Mouse (Mus musculus): ENCODE measurements around the gene Krt7. TPM values are rescaled to one million over a fixed set of nuclear protein-coding genes. Genes with fewer than 3 reads are reported as not detected.

Krt7 gene
- polyA plus RNA-seq, 1 experiment from 2014 or later, result 16.2 TPM

- Histone ChIP-seq H3K4me3 (no peak overlapping the region), H3K27ac (replicated peaks) (no peak overlapping the region), H3K27me3 (replicated peaks; ENCODE audit: low read depth, poor library complexity, severe bottlenecking) (peaks cover 36% of the 10 kb centered on the region), H3K4me1 (peaks cover 50% of the 10 kb centered on the region), H3K36me3 (replicated peaks) (no peaks in the 10 kb centered on the region), H3K9me3 (no peaks in the 10 kb centered on the region)
- 33% methylated on average over 7 of the region's 7 CpGs for WGBS
- DNase-seq (ENCODE audit: low spot score), result peak; percentile 46
Measured at GRCm38 (mm10) chr15:101413916-101414635, 3.2 kb downstream of the Krt7 start.

- peak; percentile 14 for DNase-seq (ENCODE audit: low spot score)
- peaks cover 50% of the 10 kb centered on the region for H3K4me1 ChIP-seq
- no peak overlapping the region; the same call in 1 of the 2 replicates for H3K27ac ChIP-seq (replicated peaks)
- no peaks in the 10 kb centered on the region for H3K36me3 ChIP-seq (replicated peaks)
- no peaks in the 10 kb centered on the region for H3K9me3 ChIP-seq
- H3K27me3 ChIP-seq (replicated peaks; ENCODE audit: low read depth, poor library complexity, severe bottlenecking), result peaks cover 36% of the 10 kb centered on the region
- 37% methylated on average over 11 of the region's 11 CpGs for WGBS
- no peak overlapping the region for H3K4me3 ChIP-seq
Measured at GRCm38 (mm10) chr15:101414807-101415565, 4.1 kb downstream of the Krt7 start.

- no peaks in the 10 kb centered on the region for H3K9me3 ChIP-seq
- H3K4me1 ChIP-seq, result peaks cover 18% of the 10 kb centered on the region
- H3K27me3 ChIP-seq (replicated peaks; ENCODE audit: low read depth, poor library complexity, severe bottlenecking), result peaks cover 3% of the 10 kb centered on the region
- H3K36me3 ChIP-seq (replicated peaks), result no peaks in the 10 kb centered on the region
- no peak overlapping the region for H3K4me3 ChIP-seq
- no peak overlapping the region for H3K27ac ChIP-seq (replicated peaks)
- 86% methylated on average over 4 of the region's 4 CpGs for WGBS
- DNase-seq (ENCODE audit: low spot score), result no peak
Measured at GRCm38 (mm10) chr15:101418950-101419349, 8.1 kb downstream of the Krt7 start.

GRCm38 (mm10) chr15:101420903-101421302 is 10.1 kb downstream of the Krt7 start:
- no peak for DNase-seq (ENCODE audit: low spot score)
- no peaks in the 10 kb centered on the region for H3K9me3 ChIP-seq
- H3K27me3 ChIP-seq (replicated peaks; ENCODE audit: low read depth, poor library complexity, severe bottlenecking), result no peaks in the 10 kb centered on the region
- H3K36me3 ChIP-seq (replicated peaks), result no peaks in the 10 kb centered on the region
- H3K4me3 ChIP-seq, result no peak overlapping the region
- peaks cover 5% of the 10 kb centered on the region; the same call in 1 of the 2 replicates for H3K4me1 ChIP-seq
- no peak overlapping the region for H3K27ac ChIP-seq (replicated peaks)
- WGBS, result 59% methylated on average over 6 of the region's 6 CpGs

- 23% methylated on average over 5 of the region's 5 CpGs for WGBS
- no peak for DNase-seq (ENCODE audit: low spot score)
- H3K4me1 ChIP-seq, result peaks cover 5% of the 10 kb centered on the region; the same call in 1 of the 2 replicates
- H3K9me3 ChIP-seq, result no peaks in the 10 kb centered on the region
- no peaks in the 10 kb centered on the region for H3K36me3 ChIP-seq (replicated peaks)
- H3K27ac ChIP-seq (replicated peaks), result no peak overlapping the region
- H3K4me3 ChIP-seq, result no peak overlapping the region
- 0 out of 2 replicates have a peak, but pooled peaks cover 4% of the 10 kb centered on the region for H3K27me3 ChIP-seq (replicated peaks; ENCODE audit: low read depth, poor library complexity, severe bottlenecking)
Measured at GRCm38 (mm10) chr15:101424914-101425313, 14.1 kb downstream of the Krt7 start.

- no peaks in the 10 kb centered on the region for H3K36me3 ChIP-seq (replicated peaks)
- H3K9me3 ChIP-seq, result no peaks in the 10 kb centered on the region
- H3K27me3 ChIP-seq (replicated peaks; ENCODE audit: low read depth, poor library complexity, severe bottlenecking), result peaks cover 57% of the 10 kb centered on the region
- H3K4me1 ChIP-seq, result peaks cover 7% of the 10 kb centered on the region
- no peak for DNase-seq (ENCODE audit: low spot score)
- WGBS, result 89% methylated on average over 7 of the region's 7 CpGs
- no peak overlapping the region for H3K27ac ChIP-seq (replicated peaks)
- no peak overlapping the region for H3K4me3 ChIP-seq
Measured at GRCm38 (mm10) chr15:101436611-101437010, 25.8 kb downstream of the Krt7 start.

DNA sequence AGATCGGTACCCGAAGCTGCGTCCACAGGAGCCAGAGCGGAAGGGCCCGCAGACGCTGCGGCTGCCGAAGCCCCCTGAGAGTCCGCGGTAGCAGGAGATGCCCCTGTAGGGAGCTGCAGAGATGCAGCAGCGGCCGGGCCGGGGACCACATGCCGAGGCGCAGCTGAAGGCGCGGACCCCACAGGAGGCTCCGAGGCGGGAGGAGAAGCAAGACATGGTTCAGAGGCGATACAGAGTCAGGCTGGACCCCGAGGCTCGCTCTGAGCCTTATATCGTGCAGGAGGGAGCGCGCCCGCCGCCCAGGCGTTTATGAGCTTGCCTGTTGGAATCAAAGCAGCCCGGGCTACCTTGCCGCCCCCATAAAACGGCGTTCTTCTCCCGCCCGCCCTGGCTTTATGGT is 27.7 kb downstream of the Krt7 start, which contains the start of gene Krt87:
Gene Krt87 (minus strand): TSS at position 250 of the 400 bp plus-strand sequence.
- Histone ChIP-seq H3K9me3 (no peaks in the 10 kb centered on the region), H3K27ac (replicated peaks) (0 out of 2 replicates have a peak within 1 kb of the TSS, but pooled peaks have one; percentile 6), H3K27me3 (replicated peaks; ENCODE audit: low read depth, poor library complexity, severe bottlenecking) (peaks cover 57% of the 10 kb centered on the region), H3K4me3 (peak within 1 kb of the TSS; percentile 51), H3K4me1 (peaks cover 7% of the 10 kb centered on the region), H3K36me3 (replicated peaks) (no peaks in the 10 kb centered on the region)
- 2% methylated on average over 34 of the region's 34 CpGs for WGBS
- DNase-seq (ENCODE audit: low spot score), result peak; percentile 52

GRCm38 (mm10) chr15:101440837-101441236 is 30.0 kb downstream of the Krt7 start:
- 81% methylated on average over 4 of the region's 4 CpGs for WGBS
- peaks cover 56% of the 10 kb centered on the region for H3K27me3 ChIP-seq (replicated peaks; ENCODE audit: low read depth, poor library complexity, severe bottlenecking)
- no peaks in the 10 kb centered on the region for H3K36me3 ChIP-seq (replicated peaks)
- H3K4me1 ChIP-seq, result peaks cover 7% of the 10 kb centered on the region
- DNase-seq (ENCODE audit: low spot score), result no peak
- no peaks in the 10 kb centered on the region for H3K9me3 ChIP-seq
- no peak overlapping the region for H3K27ac ChIP-seq (replicated peaks)
- no peak overlapping the region for H3K4me3 ChIP-seq

DNA sequence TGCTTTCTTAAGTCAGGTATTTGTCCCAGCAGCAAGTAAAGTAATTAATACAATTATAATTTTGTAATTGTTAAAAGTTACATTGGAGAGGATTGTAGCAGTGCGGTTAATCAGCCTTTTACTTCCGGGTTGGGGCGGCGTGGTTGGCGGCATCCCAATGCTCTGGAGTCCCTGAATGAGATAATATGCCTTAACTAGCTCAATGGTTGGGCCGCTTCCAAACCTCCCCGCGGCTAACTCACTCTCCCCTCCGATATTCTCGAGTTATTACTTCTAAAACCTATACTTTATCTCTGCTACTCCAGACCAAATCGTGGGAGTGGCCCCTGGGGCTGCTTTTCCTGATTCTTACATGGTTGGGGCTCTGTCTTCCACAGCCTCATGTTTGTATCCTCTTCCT is 35.7 kb downstream of the Krt7 start:
- DNase-seq (ENCODE audit: low spot score), result no peak
- no peak overlapping the region for H3K4me3 ChIP-seq
- H3K27ac ChIP-seq (replicated peaks), result no peak overlapping the region
- no peaks in the 10 kb centered on the region for H3K4me1 ChIP-seq
- H3K27me3 ChIP-seq (replicated peaks; ENCODE audit: low read depth, poor library complexity, severe bottlenecking), result no peaks in the 10 kb centered on the region
- no peaks in the 10 kb centered on the region for H3K36me3 ChIP-seq (replicated peaks)
- no peaks in the 10 kb centered on the region for H3K9me3 ChIP-seq
- 80% methylated on average over 11 of the region's 11 CpGs for WGBS

- Histone ChIP-seq H3K27me3 (replicated peaks; ENCODE audit: low read depth, poor library complexity, severe bottlenecking) (no peaks in the 10 kb centered on the region), H3K4me3 (no peak within 1 kb of the TSS), H3K4me1 (no peaks in the 10 kb centered on the region), H3K36me3 (replicated peaks) (no peaks in the 10 kb centered on the region), H3K9me3 (no peaks in the 10 kb centered on the region), H3K27ac (replicated peaks) (no peak within 1 kb of the TSS)
- no peak for DNase-seq (ENCODE audit: low spot score)
- WGBS, result 75% methylated on average over 2 of the region's 2 CpGs
Measured at GRCm38 (mm10) chr15:101447444-101447843, 36.6 kb downstream of the Krt7 start, which contains the start of gene Krt88. Gene Krt88 (plus strand): TSS chr15:101447744.

GRCm38 (mm10) chr15:101453093-101453736 is 42.4 kb downstream of the Krt7 start:
- peak overlapping the region; percentile 38 for H3K4me3 ChIP-seq
- WGBS, result 5% methylated on average over 13 of the region's 13 CpGs
- peak; percentile 82 for DNase-seq (ENCODE audit: low spot score)

GRCm38 (mm10) chr15:101454774-101455173 is 43.9 kb downstream of the Krt7 start:
- 88% methylated on average over 8 of the region's 8 CpGs for WGBS
- no peak overlapping the region for H3K27ac ChIP-seq (replicated peaks)
- no peak for DNase-seq (ENCODE audit: low spot score)

More at GRCm38 (mm10) chr15:101453093-101453736, 42.4 kb downstream of the Krt7 start:
- Histone ChIP-seq H3K4me1 (peaks cover 9% of the 10 kb centered on the region), H3K27ac (replicated peaks) (no peak overlapping the region), H3K27me3 (replicated peaks; ENCODE audit: low read depth, poor library complexity, severe bottlenecking) (no peaks in the 10 kb centered on the region), H3K9me3 (peaks cover 4% of the 10 kb centered on the region; the same call in 1 of the 2 replicates), H3K36me3 (replicated peaks) (no peaks in the 10 kb centered on the region)

More at GRCm38 (mm10) chr15:101454774-101455173, 43.9 kb downstream of the Krt7 start:
- H3K27me3 ChIP-seq (replicated peaks; ENCODE audit: low read depth, poor library complexity, severe bottlenecking), result no peaks in the 10 kb centered on the region
- no peaks in the 10 kb centered on the region for H3K36me3 ChIP-seq (replicated peaks)
- H3K4me1 ChIP-seq, result peaks cover 22% of the 10 kb centered on the region
- H3K4me3 ChIP-seq, result no peak overlapping the region
- H3K9me3 ChIP-seq, result peaks cover 4% of the 10 kb centered on the region; the same call in 1 of the 2 replicates
